8 mouse cellular contexts compared by ENCODE assay signal in genomic region chr10:52742671-52743379, GRCm38 (mm10). TPM values are rescaled to one million over a fixed set of nuclear protein-coding genes. Genes with fewer than 3 reads are reported as not detected.
DNase-seq lines count a peak whose midpoint lies in the region; ATAC-seq and TF ChIP-seq lines count a peak whose summit lies in the region.

No protein-coding gene starts in this region.

- peak; percentile 97 for ATAC-seq in hindbrain, embryonic 15.5 days (ENCODE audit: low FRiP score, low read depth)
- peak; percentile 93 for ATAC-seq in limb, embryonic 13.5 days (ENCODE audit: low FRiP score, low read depth)

- H3K27ac ChIP-seq in kidney, adult 2 months (ENCODE audit: insufficient read depth, low read depth, low read length), result no peak overlapping the region
- peak overlapping the region; percentile 62 for H3K27ac ChIP-seq in hindbrain, embryonic 15.5 days (replicated peaks)
- no peak overlapping the region for H3K27ac ChIP-seq in limb, embryonic 13.5 days

- no peak overlapping the region for H3K4me3 ChIP-seq in kidney, adult 2 months (ENCODE audit: insufficient read depth, low read depth, low read length)
- H3K4me3 ChIP-seq in hindbrain, embryonic 15.5 days, result peak overlapping the region; percentile 16
- H3K4me3 ChIP-seq in limb, embryonic 13.5 days, result no peak overlapping the region

- WGBS in kidney, adult 2 months, result 17% methylated on average over 10 of the region's 10 CpGs
- 3% methylated on average over 10 of the region's 10 CpGs for WGBS in hindbrain, embryonic 15.5 days
- 25% methylated on average over 10 of the region's 10 CpGs for WGBS in limb, embryonic 13.5 days

- H3K9ac ChIP-seq in hindbrain, embryonic 15.5 days, result no peak overlapping the region
- no peak overlapping the region for H3K9ac ChIP-seq in limb, embryonic 13.5 days

- no peaks in the 10 kb centered on the region for H3K36me3 ChIP-seq in kidney, adult 2 months (ENCODE audit: control insufficient read depth, insufficient read depth, low read length)
- no peaks in the 10 kb centered on the region for H3K36me3 ChIP-seq in hindbrain, embryonic 15.5 days
- no peaks in the 10 kb centered on the region for H3K36me3 ChIP-seq in limb, embryonic 13.5 days

- no peaks in the 10 kb centered on the region for H3K27me3 ChIP-seq in kidney, adult 2 months (replicated peaks; ENCODE audit: control insufficient read depth, insufficient read depth, low read length)
- H3K27me3 ChIP-seq in hindbrain, embryonic 15.5 days, result no peaks in the 10 kb centered on the region
- H3K27me3 ChIP-seq in limb, embryonic 13.5 days, result no peaks in the 10 kb centered on the region

- no peak for TF ChIP-seq POLR2A in kidney, adult 2 months (IDR thresholded peaks at IDR 0.05; ENCODE audit: low read depth, low read length)

- TF ChIP-seq CTCF in kidney, adult 2 months (conservative IDR thresholded peaks at IDR 0.05; ENCODE audit: insufficient read depth, insufficient read length, low read depth, low read length), result no peak

- H3K9me3 ChIP-seq in hindbrain, embryonic 15.5 days, result no peaks in the 10 kb centered on the region
- no peaks in the 10 kb centered on the region for H3K9me3 ChIP-seq in limb, embryonic 13.5 days

- DNase-seq in kidney, adult 2 months, result peak; percentile 8
- no peak for DNase-seq in kidney, adult 8-10 months
- peak; percentile 26 to 64 for DNase-seq in cerebellum, postnatal 4 days (ENCODE audit: low spot score in 2 of 2)
- DNase-seq in telencephalon, adult 2 months (ENCODE audit: low read depth, low spot score), result peak; percentile 12
- DNase-seq in thymus, postnatal 25 days, result no peak
- no peak for DNase-seq in adrenal gland, adult 8-10 months

- no peaks in the 10 kb centered on the region for H3K4me1 ChIP-seq in kidney, adult 2 months (ENCODE audit: control insufficient read depth, insufficient read depth, low read length)
- peaks cover 16% of the 10 kb centered on the region for H3K4me1 ChIP-seq in hindbrain, embryonic 15.5 days (replicated peaks)
- H3K4me1 ChIP-seq in limb, embryonic 13.5 days, result peaks cover 7% of the 10 kb centered on the region

- peak overlapping the region; percentile 42 for H3K4me2 ChIP-seq in hindbrain, embryonic 15.5 days
- peak overlapping the region; percentile 4; the same call in 1 of the 2 replicates for H3K4me2 ChIP-seq in limb, embryonic 13.5 days (replicated peaks)

RNA-seq across cellular contexts. Expression of gene Slc35f1, which starts 52.5 kb away (rescaled TPM):
- 2.6 and 2.9 TPM in 2 replicates for polyA plus RNA-seq in kidney, adult 2 months (2012; rRNA removed)
- 37.3 and 44.5 TPM in 2 replicates for polyA plus RNA-seq in hindbrain, embryonic 15.5 days (2015; fragmentation: Nextera tagmentation; extraction: Ambion mirVana)
- 4.5 and 4.6 TPM in 2 replicates for polyA plus RNA-seq in limb, embryonic 13.5 days (2015; fragmentation: Nextera tagmentation; extraction: Ambion mirVana)
- total RNA-seq in adrenal gland, adult 8-10 months (2022), result 1 to 10 TPM in 2 of 4 experiments, under 1 TPM in 2; 0.80 to 2.3 (median 1.4) TPM

Comparison
In these comparisons a context has a peak if more than half of its experiments do, and no peak if none do; other contexts are left out.
1. DNase-seq: peak in kidney, adult 2 months (single experiment), cerebellum, postnatal 4 days (2 of 2) and telencephalon, adult 2 months (single experiment); none in kidney, adult 8-10 months (0 of 2), thymus, postnatal 25 days (single experiment) and adrenal gland, adult 8-10 months (single experiment).